Mouse (Mus musculus) adrenal gland, adult 2 months (tissue): ENCODE results near the gene Ctsa. TPM values are rescaled to one million over a fixed set of nuclear protein-coding genes. Genes with fewer than 3 reads are reported as not detected.
A peak's percentile ranks its signal among the peaks of the same experiment; 100 is the strongest.

Source experiments
- DNase-seq: peaks from one replicate; pipeline ENCODE4 v3.0.0; 2021
- polyA plus RNA-seq: library from polyadenylated mRNA; depleted of rRNA; stranded (reverse); fragments of >200 nt; gene quantifications from 2 replicates; pipeline ENCODE4 v1.2.3, GENCODE M21; 2012
- total RNA-seq, 2 experiments: library from RNA; stranded (reverse); gene quantifications; 2 replicates each; pipeline ENCODE4 v1.2.3; 2021

Ctsa gene
- total and polyA plus RNA-seq, 3 experiments, result 114 to 353 (median 124) TPM

- peak; percentile 98 for DNase-seq
Observed at GRCm38 (mm10) chr2:164804533-164805331, 27.9 kb upstream of the Ctsa start, which contains the start of the genes Acot8 and Zswim3. Gene Acot8, minus strand, starts transcription at chr2:164804882. Gene Zswim3, plus strand, starts transcription at chr2:164805098.

GRCm38 (mm10) chr2:164805332-164805718, 27.3 kb upstream of the Ctsa start:
- no peak for DNase-seq

GRCm38 (mm10) chr2:164806614-164807013, 26.1 kb upstream of the Ctsa start:
- DNase-seq, result no peak

GRCm38 (mm10) chr2:164813557-164813956, 19.1 kb upstream of the Ctsa start:
- DNase-seq, result no peak

GRCm38 (mm10) chr2:164815348-164815747, 17.3 kb upstream of the Ctsa start:
- no peak for DNase-seq

- no peak for DNase-seq
Observed at GRCm38 (mm10) chr2:164815821-164816220, 16.9 kb upstream of the Ctsa start.

GRCm38 (mm10) chr2:164817206-164817605, 15.5 kb upstream of the Ctsa start:
- no peak for DNase-seq

- DNase-seq, result no peak
Observed at GRCm38 (mm10) chr2:164817703-164818102, 15.0 kb upstream of the Ctsa start.

- DNase-seq, result no peak
Observed at GRCm38 (mm10) chr2:164821060-164821459, 11.6 kb upstream of the Ctsa start.

GRCm38 (mm10) chr2:164822636-164823165, 10.0 kb upstream of the Ctsa start, which contains the start of gene Zswim1:
Gene Zswim1, plus strand, starts transcription at chr2:164822686.
- DNase-seq, result peak; percentile 100

- no peak for DNase-seq
Observed at GRCm38 (mm10) chr2:164823181-164823585, 9.5 kb upstream of the Ctsa start.

- DNase-seq, result no peak
Observed at GRCm38 (mm10) chr2:164823969-164824368, 8.7 kb upstream of the Ctsa start.

- DNase-seq, result no peak
Observed at GRCm38 (mm10) chr2:164825521-164825920, 7.2 kb upstream of the Ctsa start.

GRCm38 (mm10) chr2:164827146-164827850, 5.4 kb upstream of the Ctsa start:
- DNase-seq, result no peak

- DNase-seq, result no peak
Observed at GRCm38 (mm10) chr2:164828437-164828836, 4.2 kb upstream of the Ctsa start, which contains the start of gene Spata25. Gene Spata25, minus strand, starts transcription at chr2:164828537.

- DNase-seq, result no peak
Observed at GRCm38 (mm10) chr2:164829090-164829489, 3.6 kb upstream of the Ctsa start.

GRCm38 (mm10) chr2:164831029-164831428, 1.6 kb upstream of the Ctsa start:
- no peak for DNase-seq

GRCm38 (mm10) chr2:164832032-164832747, 483 bp upstream of the Ctsa start:
- no peak for DNase-seq

GRCm38 (mm10) chr2:164833314-164833959, 764 bp downstream of the Ctsa start, which contains the start of gene Neurl2:
Gene Neurl2, minus strand, starts transcription at chr2:164833456.
- peak; percentile 89 for DNase-seq

- no peak for DNase-seq
Observed at GRCm38 (mm10) chr2:164834531-164834930, 1.9 kb downstream of the Ctsa start.

- DNase-seq, result no peak
Observed at GRCm38 (mm10) chr2:164835164-164835563, 2.5 kb downstream of the Ctsa start.

- DNase-seq, result no peak
Observed at GRCm38 (mm10) chr2:164845782-164846181, 13.1 kb downstream of the Ctsa start.
